Mouse (Mus musculus) liver, embryonic 14.5 days (tissue): Measurements from ENCODE around the gene Hoxd11.

Source experiments
- CTCF ChIP-seq: IDR thresholded peaks from 2 replicates; pipeline ENCODE4 v1.5.1; 2016; ENCODE audit warnings: antibody characterized with exemption, low read depth, control low read depth
- EP300 ChIP-seq: IDR thresholded peaks from 2 replicates; pipeline ENCODE4 v1.6.1; 2016; ENCODE audit warnings: antibody characterized with exemption, low read depth

GRCm38 (mm10) chr2:74727640-74728302 is 48.4 kb downstream of the Hoxd11 start:
- TF ChIP-seq CTCF (no peak), EP300 (no peak)
